Mouse (Mus musculus) heart, postnatal 0 days (tissue): ENCODE measurements around the gene Hcrtr2. TPM values are rescaled to one million over a fixed set of nuclear protein-coding genes. Genes with fewer than 3 reads are reported as not detected.
A peak's percentile ranks its signal among the peaks of the same experiment; 100 is the strongest.

Source experiments
- ATAC-seq: fragments of 200-750 bp; cut with Nextera tagmentation; 2 replicates; pipeline ENCODE4 v1.8.0; 2017; ENCODE audit warnings: low read depth, moderate number of reproducible peaks, moderate library complexity; ENCODE audit not compliant: insufficient read depth
- DNase-seq: peaks from one replicate; pipeline ENCODE4 v3.0.0-alpha.2; 2016; ENCODE audit warnings: low spot score
- H3K27ac ChIP-seq: fragments of 300-500 bp; sonication (generic); 2 replicates; pipeline ENCODE4 v1.5.1; 2014; ENCODE audit warnings: low read depth, mild to moderate bottlenecking
- H3K27me3 ChIP-seq: fragments of 300-500 bp; sonication (generic); 2 replicates; pipeline ENCODE4 v1.6.1; 2014; ENCODE audit warnings: low read length, mixed read lengths; ENCODE audit not compliant: control insufficient read depth, insufficient read depth
- H3K36me3 ChIP-seq: fragments of 300-500 bp; sonication (generic); replicated peaks from 2 replicates; pipeline ENCODE4 v1.6.1; 2014; ENCODE audit warnings: low read length, mixed read lengths; ENCODE audit not compliant: control insufficient read depth, insufficient read depth
- H3K4me1 ChIP-seq: fragments of 300-500 bp; sonication (generic); 2 replicates; pipeline ENCODE4 v1.6.1; 2014; ENCODE audit warnings: antibody characterized with exemption; ENCODE audit not compliant: control insufficient read depth, insufficient read depth
- H3K4me2 ChIP-seq: fragments of 300-500 bp; sonication (generic); 2 replicates; pipeline ENCODE4 v1.6.1; 2014; ENCODE audit warnings: low read depth, mild to moderate bottlenecking, low read length, moderate library complexity
- H3K4me3 ChIP-seq: fragments of 300-500 bp; sonication (generic); 2 replicates; pipeline ENCODE4 v1.5.1; 2014; ENCODE audit warnings: low read depth, low read length
- H3K9ac ChIP-seq: fragments of 300-500 bp; sonication (generic); replicated peaks from 2 replicates; pipeline ENCODE4 v1.6.1; 2014; ENCODE audit warnings: low read depth, low read length, mixed read lengths
- H3K9me3 ChIP-seq: fragments of 300-500 bp; sonication (generic); replicated peaks from 2 replicates; pipeline ENCODE4 v1.6.1; 2016; ENCODE audit warnings: low read length; ENCODE audit not compliant: control insufficient read depth
- CTCF ChIP-seq: IDR thresholded peaks from 2 replicates; pipeline ENCODE4 v1.5.1; 2016; ENCODE audit warnings: antibody characterized with exemption, control low read depth, low read depth
- EP300 ChIP-seq: IDR thresholded peaks from 2 replicates; pipeline ENCODE4 v1.6.1; 2016; ENCODE audit warnings: antibody characterized with exemption, low read depth
- WGBS: fragments of 180-500 bp; shearing (Covaris S2); extraction: QIAGEN DNeasy Blood & Tissue Kit; methylation state at CpG from one replicate; pipeline ENCODE4 v1.1.7; 2014; 5-methylcytosine and 5-hydroxymethylcytosine counted together
- polyA plus RNA-seq: library from polyadenylated mRNA; unstranded; fragments of >200 nt; fragmentation: Nextera tagmentation; extraction: Ambion mirVana; gene quantifications from 2 replicates; pipeline ENCODE4 v1.2.1, GENCODE M21; 2015
- total RNA-seq: library from RNA; depleted of rRNA; stranded (reverse); fragments of >200 nt; gene quantifications from 2 replicates; pipeline ENCODE4 v1.2.3, GENCODE M21; 2014; ENCODE audit warnings: low replicate concordance

The Hcrtr2 gene
- total and polyA plus RNA-seq, 2 experiments from 2014 or later: not detected

DNA sequence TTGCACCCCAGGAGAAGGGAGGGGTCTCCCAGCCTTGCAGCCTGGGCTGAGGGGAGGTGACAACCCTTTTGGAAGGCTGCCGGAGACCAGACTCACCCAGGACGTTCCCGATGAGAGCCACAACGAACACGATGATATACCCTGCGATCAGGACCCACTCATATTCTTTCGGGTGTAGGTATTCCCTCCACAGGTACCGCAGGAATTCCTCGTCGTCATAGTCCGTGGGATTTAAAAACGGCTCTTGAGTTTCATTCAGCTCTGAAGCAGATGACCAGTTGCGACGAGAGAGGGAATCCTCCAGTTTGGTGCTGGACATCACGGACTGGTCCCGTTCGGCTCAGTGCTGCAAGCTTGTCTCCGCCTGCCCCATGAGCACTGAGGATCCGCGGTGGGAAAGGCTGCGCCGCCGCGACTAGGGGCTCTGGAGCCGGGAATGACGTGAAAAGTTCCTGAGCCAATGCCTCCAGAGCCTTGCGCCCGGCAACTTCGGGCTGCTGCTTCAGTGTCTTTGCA is 412 bp downstream of the Hcrtr2 start:
- peak overlapping the region; percentile 83 for H3K4me2 ChIP-seq
- H3K9ac ChIP-seq: no peak overlapping the region
- WGBS: under 1% methylated on average over 29 of the region's 29 CpGs
- H3K4me3 ChIP-seq: peak overlapping the region; percentile 45
- H3K9me3 ChIP-seq: no peaks in the 10 kb centered on the region
- peaks cover 28% of the 10 kb centered on the region for H3K27me3 ChIP-seq
- H3K36me3 ChIP-seq: no peaks in the 10 kb centered on the region
- no peaks in the 10 kb centered on the region for H3K4me1 ChIP-seq
- no peak overlapping the region for H3K27ac ChIP-seq
- ATAC-seq (no peak), DNase-seq (no peak)
- TF ChIP-seq EP300 (no peak), CTCF (no peak)

DNA sequence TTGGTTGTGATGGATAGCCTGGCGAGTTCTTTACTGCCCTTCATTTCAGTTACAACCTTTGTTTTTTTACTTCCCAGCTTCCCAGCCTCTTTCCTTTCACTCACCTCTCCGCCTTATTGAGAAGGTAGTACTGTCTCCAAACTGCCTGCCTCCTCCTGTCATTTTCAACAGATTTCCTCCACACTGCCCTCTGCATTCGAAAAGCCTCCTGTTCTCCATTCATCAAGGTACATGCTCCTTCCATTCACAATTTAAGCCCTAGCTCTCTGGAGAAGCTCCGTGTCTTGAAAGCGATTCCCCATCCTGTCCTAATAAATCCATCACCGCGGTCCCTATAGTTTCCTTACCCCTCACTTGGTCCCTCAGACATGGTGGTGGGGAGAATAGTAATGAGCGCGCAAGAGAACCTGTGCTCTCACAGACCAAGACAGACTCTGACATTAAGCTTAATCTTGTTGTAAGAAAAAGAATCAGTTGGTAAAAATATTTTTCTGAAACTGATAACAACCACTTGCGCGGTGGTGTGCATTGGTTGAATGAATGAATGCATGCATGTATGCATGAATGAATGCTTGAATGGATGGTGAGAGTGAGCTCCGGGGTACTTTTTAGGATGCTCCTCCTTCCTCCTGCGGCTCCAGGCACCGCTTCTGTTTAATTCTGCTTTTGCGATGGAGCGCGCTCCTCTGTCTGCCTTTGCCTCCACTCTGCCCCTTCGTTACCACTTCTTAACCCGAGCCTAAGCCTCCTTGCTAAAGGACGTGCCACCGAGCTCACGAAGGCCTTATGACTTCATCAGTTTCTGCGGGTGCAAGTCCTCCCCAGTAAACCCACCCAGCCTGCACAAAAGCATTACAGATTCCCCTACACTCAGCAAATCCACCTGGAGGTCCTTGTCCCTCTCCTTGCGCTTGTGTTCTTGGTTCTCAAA is 1.3 kb downstream of the Hcrtr2 start:
- no peak for ATAC-seq
- no peak for TF ChIP-seq CTCF
- TF ChIP-seq EP300: no peak
- Histone ChIP-seq H3K4me1 (no peaks in the 10 kb centered on the region), H3K9me3 (no peaks in the 10 kb centered on the region), H3K9ac (no peak overlapping the region), H3K4me3 (peak overlapping the region; percentile 45), H3K27me3 (peaks cover 28% of the 10 kb centered on the region), H3K27ac (no peak overlapping the region), H3K36me3 (no peaks in the 10 kb centered on the region), H3K4me2 (peak overlapping the region; percentile 83)
- 7% methylated on average over 24 of the region's 24 CpGs for WGBS
- no peak for DNase-seq

GRCm38 (mm10) chr9:76321589-76321988 is 2.1 kb downstream of the Hcrtr2 start:
- Histone ChIP-seq H3K9ac (no peak overlapping the region), H3K36me3 (no peaks in the 10 kb centered on the region), H3K27me3 (peaks cover 28% of the 10 kb centered on the region), H3K27ac (no peak overlapping the region), H3K4me2 (no peak overlapping the region), H3K4me1 (no peaks in the 10 kb centered on the region), H3K9me3 (no peaks in the 10 kb centered on the region), H3K4me3 (no peak overlapping the region)
- TF ChIP-seq CTCF: no peak
- no peak for TF ChIP-seq EP300
- 57% methylated on average over 4 of the region's 4 CpGs for WGBS
- no peak for DNase-seq
- no peak for ATAC-seq

DNA sequence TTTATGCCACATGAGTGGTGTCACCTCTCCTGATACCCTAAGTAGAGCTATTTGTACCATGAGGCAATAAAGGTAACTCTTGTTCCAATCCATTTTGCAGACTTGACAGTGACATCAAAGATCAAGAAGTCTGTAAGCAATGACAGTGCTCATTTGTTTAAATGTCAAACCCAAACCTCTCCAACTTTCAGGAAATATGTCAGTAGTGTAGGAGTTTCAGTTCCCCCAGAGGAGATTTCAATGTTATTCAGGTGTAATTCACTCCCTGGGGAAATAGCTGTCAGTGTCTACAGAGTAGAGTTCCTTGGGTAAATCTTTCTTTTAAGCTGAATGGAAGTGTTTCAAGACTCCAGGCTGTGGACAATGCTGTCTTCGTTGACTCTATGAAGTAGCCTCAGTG is 2.9 kb downstream of the Hcrtr2 start:
- DNase-seq (no peak), ATAC-seq (no peak)
- no peaks in the 10 kb centered on the region for H3K4me1 ChIP-seq
- no peak overlapping the region for H3K27ac ChIP-seq
- H3K4me3 ChIP-seq: no peak overlapping the region
- H3K9ac ChIP-seq: no peak overlapping the region
- H3K36me3 ChIP-seq: no peaks in the 10 kb centered on the region
- TF ChIP-seq EP300: no peak
- no peak for TF ChIP-seq CTCF
- 69% methylated on average over 1 of the region's 1 CpGs for WGBS
- no peak overlapping the region for H3K4me2 ChIP-seq
- peaks cover 28% of the 10 kb centered on the region for H3K27me3 ChIP-seq
- no peaks in the 10 kb centered on the region for H3K9me3 ChIP-seq

- Histone ChIP-seq H3K4me3 (no peak overlapping the region), H3K4me2 (no peak overlapping the region), H3K36me3 (no peaks in the 10 kb centered on the region), H3K27ac (no peak overlapping the region), H3K9ac (no peak overlapping the region), H3K9me3 (no peaks in the 10 kb centered on the region), H3K27me3 (peaks cover 19% of the 10 kb centered on the region), H3K4me1 (no peaks in the 10 kb centered on the region)
- 25% methylated on average over 4 of the region's 4 CpGs for WGBS
- no peak for DNase-seq
- ATAC-seq: no peak
- no peak for TF ChIP-seq EP300
- no peak for TF ChIP-seq CTCF
These were observed 5.4 kb downstream of the Hcrtr2 start for GRCm38 (mm10) chr9:76318302-76318701.

DNA sequence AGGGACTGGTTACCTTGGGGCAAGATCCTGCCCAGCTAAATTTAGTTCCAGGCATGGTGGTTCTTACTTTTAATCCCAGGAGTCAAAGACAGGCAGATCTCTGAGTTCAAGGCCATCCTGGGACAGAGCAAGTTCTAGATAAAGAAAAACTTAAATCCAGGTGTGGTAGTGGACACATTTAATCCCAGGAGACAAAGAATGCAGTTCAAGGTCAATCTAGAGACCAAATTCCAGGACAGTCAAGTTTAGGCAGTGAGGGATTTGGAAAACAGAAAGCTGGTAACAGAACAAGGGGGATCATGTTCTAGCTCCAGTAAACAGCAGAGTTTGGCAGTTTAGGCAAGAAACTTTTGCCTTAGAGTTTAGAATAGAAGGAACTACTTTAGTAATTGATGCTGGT is 8.6 kb downstream of the Hcrtr2 start:
- Histone ChIP-seq H3K27me3 (no peaks in the 10 kb centered on the region), H3K4me1 (no peaks in the 10 kb centered on the region), H3K9me3 (no peaks in the 10 kb centered on the region), H3K27ac (no peak overlapping the region), H3K4me3 (no peak overlapping the region), H3K9ac (no peak overlapping the region), H3K36me3 (no peaks in the 10 kb centered on the region), H3K4me2 (no peak overlapping the region)
- TF ChIP-seq CTCF (no peak), EP300 (no peak)
- no peak for ATAC-seq
- DNase-seq: no peak
